Mouse (Mus musculus): ENCODE measurements around the gene Mrtfb.

The Mrtfb gene

DNA sequence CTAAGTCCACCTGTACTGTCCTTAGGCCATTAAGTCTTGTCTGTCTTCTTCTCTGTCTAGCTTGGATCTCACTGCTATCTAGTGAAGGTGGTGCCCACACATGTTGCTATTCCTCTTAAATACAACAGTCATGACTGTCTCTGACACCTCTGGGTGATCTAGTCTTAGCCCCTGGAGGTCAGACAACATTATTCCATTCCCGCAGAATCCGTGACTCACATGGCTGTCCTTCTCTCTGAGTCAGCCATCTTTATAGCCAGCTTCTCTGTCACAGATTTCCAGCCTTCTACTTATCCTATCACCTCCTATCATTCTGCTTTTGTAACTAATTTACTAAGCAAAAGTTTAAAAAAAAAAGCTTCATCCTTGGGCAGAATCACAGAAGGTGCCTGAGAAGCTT is 125.5 kb downstream of the Mrtfb start:
- no peak for DNase-seq (ENCODE audit: extremely low read depth, insufficient read length, low spot score)

- DNase-seq (ENCODE audit: extremely low read depth, insufficient read length, low spot score): no peak
Observed at GRCm38 (mm10) chr16:13387306-13387705, 131.0 kb downstream of the Mrtfb start.

DNA sequence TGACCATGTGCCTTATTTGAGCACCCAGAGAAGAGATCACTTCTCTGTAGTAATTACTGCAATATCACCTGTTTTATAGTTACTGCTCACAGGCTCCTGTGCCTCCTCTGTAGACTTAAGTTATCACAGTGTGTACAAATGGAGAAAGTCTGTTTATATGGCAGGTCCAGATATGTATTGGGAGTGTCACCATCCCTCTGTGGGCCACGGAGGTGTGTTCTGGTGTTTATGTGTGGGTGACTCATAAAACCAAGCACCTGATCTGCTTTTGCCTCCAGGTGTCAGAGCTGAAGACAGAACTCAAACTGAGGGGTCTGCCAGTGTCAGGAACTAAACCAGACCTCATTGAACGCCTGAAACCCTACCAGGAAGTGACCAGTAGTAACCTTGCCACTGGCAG is 144.1 kb downstream of the Mrtfb start:
- no peak for DNase-seq (ENCODE audit: extremely low read depth, insufficient read length, low spot score)

DNA sequence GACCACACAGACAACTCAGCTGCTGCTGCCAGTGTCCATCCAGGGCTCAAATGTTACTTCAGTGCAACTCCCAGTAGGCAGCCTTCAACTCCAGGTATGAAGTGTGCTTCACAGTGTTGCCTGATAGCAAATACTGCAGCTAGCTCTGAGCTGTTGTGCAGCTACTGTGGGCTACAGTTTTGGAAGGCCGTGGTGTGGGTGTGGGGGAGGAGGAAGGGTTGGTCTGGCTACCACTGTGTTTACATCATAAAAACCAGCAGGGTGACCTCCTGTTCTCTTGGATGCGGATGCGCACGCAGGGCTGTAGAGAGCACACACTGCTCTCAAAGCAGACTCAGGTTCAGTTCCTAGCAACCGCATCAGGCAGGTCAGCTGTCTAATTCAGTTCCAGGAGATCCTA is 145.3 kb downstream of the Mrtfb start:
- DNase-seq (ENCODE audit: extremely low read depth, insufficient read length, low spot score): no peak

DNA sequence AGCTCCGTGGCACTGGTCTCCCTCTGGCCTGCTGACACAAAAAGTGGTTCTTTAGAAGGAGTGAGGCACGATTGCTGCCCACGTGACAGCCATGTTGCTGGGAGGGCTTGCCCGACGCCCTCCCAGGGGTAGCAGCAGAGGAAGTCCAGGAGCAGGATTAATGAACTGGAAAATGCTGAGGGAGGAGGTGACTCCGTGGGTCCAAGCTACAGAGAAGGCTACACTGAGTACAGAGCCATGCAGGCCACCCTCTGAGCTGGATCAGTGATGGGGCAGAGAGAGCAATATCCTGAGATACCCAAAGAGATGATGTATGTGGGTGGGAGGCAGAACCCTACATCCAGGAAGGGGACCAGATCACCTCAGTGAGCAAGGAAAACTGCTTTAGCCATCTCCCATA is 148.4 kb downstream of the Mrtfb start:
- no peak for DNase-seq (ENCODE audit: extremely low read depth, insufficient read length, low spot score)

DNA sequence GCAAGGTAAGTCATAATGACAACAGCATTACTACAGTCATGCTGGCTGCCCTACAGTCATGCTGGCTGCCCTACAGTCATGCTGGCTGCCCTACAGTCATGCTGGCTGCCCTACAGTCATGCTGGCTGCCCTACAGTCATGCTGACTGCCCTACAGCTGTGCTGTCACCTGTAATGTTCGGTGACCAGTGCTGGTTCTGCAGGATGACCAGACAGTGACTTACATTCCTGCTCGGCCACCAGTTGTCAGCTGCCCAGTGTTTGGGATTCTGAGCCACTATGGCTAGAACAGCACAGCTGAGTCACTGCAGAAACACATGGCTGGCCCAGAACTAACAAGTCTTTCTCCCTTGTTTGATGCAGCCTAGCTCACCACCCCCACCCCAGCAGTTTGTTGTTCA is 149.1 kb downstream of the Mrtfb start:
- DNase-seq (ENCODE audit: extremely low read depth, insufficient read length, low spot score): no peak

- no peak for DNase-seq (ENCODE audit: extremely low read depth, insufficient read length, low spot score)
Observed at GRCm38 (mm10) chr16:13409530-13410163, 153.4 kb downstream of the Mrtfb start.

DNA sequence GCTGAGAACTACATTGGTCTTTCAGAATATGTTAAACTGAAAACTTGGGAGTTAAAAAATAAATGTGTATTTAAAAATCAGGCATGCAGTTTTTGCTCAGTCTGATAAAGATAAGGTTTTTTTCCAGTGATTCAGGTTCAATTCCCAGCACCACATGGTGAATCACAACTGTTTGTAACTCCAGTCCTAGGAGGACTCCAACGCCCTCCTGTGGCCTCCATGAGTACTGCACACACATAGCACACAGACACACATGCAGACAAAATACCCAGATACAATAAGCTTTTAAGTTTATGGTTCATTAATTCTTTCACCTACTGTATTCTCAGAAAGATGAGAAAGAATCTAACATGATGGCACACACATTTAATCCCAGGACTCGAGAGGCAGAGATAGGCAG is 154.5 kb downstream of the Mrtfb start:
- DNase-seq (ENCODE audit: extremely low read depth, insufficient read length, low spot score): no peak

DNA sequence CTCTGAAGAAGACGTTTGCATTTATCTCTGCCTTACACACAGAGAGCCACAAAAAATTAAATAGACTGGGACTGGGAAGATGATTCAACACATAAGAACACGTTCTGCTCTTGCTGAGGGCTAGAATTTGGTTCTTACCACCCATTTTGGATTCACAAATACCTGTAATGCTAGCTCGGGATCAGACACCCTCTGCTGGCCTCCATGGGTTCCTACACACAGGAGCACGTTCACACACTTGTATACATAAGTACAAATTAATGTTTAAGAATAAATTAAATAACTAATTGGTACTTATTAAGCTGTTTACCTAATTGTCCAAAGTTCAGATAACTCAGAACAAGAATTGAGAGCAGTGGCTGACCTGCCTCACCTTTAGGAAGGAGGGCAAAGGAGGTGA is 155.2 kb downstream of the Mrtfb start:
- no peak for DNase-seq (ENCODE audit: extremely low read depth, insufficient read length, low spot score)

GRCm38 (mm10) chr16:13414566-13414965 is 158.3 kb downstream of the Mrtfb start:
- peak; percentile 62 for DNase-seq (ENCODE audit: extremely low read depth, insufficient read length, low spot score)

DNA sequence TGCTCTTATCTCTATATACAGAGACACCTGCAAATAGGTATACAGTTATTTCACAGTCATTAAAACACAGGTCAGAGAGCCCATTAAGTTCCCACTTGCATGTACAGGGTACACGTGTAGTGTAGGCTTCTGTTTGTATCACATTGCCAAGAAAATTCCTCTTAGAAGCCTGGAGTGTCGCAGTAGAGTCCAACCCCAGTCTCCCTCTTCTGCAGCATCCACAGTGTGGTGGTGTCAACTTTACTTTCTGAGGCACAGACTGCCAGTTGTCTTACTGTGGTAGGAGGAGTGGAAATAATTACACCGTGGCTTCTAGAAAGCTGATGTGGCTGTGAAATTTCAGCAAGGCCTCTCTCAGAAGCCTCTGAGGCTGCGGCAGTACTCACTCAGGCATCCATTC is 158.7 kb downstream of the Mrtfb start:
- DNase-seq (ENCODE audit: extremely low read depth, insufficient read length, low spot score): no peak

DNA sequence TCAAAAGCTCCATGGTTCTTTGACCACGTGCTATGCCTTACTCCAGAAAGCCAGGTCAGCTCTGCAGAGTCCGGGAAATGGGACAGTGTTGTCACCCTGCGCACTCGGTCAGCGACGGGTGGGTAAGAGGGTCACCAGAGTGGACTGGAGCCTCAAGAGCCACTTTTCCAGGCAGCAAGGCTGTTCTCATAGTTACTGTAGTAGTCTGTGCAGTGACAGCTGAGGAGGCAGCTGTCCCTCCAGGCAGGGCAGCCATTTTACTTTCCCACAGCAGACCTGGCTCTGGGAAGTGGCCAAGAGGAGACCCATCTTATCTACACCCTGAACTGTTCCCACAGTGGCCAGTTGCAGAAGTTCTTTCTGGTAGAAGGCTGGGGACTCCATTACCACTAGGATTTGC is 159.2 kb downstream of the Mrtfb start:
- DNase-seq (ENCODE audit: extremely low read depth, insufficient read length, low spot score): no peak

GRCm38 (mm10) chr16:13416465-13416864 is 160.2 kb downstream of the Mrtfb start:
- no peak for DNase-seq (ENCODE audit: extremely low read depth, insufficient read length, low spot score)

GRCm38 (mm10) chr16:13417904-13418303 is 161.6 kb downstream of the Mrtfb start:
- no peak for DNase-seq (ENCODE audit: extremely low read depth, insufficient read length, low spot score)

DNA sequence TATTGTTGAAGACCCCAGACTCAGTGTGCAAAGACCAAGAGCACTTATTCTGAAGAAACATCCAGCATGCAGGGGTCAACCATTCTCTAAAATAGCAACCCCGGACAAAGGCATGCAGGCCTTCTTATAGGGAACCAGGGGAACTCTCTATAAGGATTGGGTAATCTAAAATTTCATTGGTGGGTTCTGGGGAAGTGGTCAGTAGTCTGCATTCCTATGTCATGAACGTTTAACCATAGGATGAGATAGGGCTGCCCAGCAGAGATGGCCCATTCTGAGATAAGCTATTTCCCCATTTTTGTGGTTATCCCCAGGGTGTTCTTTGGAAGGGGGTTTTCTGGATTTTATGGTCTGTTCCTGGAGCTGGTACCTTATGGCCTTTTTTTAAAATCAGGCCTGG is 163.5 kb downstream of the Mrtfb start:
- no peak for DNase-seq (ENCODE audit: extremely low read depth, insufficient read length, low spot score)

DNA sequence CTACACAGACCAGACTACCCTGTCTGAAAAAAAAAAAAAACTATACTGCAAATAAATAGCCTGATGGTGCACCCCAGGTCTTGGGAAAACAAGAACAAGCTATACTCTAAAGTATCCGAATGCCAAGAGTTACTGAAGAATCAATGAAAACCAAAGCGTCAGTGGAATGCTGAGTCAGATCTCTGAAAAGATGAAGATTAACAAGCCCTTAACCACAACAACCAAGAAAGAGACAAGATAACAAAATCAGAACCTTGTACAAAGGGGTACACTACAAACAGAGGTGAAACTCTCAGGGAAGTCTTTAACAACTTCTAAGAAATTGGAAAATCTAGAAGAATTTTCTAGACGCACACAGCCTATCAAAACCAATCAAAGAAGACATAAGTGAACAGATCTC is 166.2 kb downstream of the Mrtfb start:
- DNase-seq (ENCODE audit: extremely low read depth, insufficient read length, low spot score): no peak

DNA sequence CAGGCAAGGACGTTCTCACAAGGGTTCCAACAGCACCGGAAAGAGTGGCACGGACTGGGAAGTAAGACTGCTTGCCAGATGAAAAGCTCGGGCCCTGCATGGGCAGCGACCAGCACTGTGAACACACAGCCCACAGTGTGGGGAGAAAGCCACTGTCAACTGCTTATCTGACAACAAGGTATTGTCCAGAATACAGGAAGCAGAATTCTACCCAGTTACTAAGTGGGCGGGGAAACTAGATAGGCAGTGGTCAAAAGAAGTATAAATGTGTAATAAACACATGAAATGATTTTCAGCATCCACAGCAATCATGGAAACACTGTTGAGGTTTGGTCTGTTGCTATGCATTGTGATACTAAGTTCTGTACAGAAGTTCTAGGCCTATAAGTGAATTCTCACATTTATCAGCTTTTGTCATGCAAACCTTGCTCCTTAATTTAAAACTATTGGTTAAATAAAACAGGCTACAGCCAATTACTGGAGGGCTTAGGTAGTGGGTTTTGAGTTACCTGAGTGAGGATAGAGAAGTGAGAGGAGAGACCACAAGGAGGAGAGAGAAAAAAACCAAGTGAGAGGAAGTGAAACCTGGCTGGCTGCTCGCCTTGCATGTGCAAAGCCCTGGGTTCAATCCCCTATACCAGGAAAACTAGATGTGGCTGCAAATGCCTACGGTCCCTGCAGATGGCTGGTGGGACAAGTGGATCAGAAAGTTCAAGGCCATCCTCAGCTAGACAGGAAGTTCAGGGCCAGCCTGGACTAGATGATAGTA is 167.5 kb downstream of the Mrtfb start:
- no peak for DNase-seq (ENCODE audit: extremely low read depth, insufficient read length, low spot score)

- DNase-seq (ENCODE audit: extremely low read depth, insufficient read length, low spot score): no peak
Observed at GRCm38 (mm10) chr16:13425804-13426203, 169.5 kb downstream of the Mrtfb start.

GRCm38 (mm10) chr16:13426831-13427589 is 170.7 kb downstream of the Mrtfb start:
- DNase-seq (ENCODE audit: extremely low read depth, insufficient read length, low spot score): no peak

GRCm38 (mm10) chr16:13428077-13428476 is 171.8 kb downstream of the Mrtfb start:
- DNase-seq (ENCODE audit: extremely low read depth, insufficient read length, low spot score): no peak

DNA sequence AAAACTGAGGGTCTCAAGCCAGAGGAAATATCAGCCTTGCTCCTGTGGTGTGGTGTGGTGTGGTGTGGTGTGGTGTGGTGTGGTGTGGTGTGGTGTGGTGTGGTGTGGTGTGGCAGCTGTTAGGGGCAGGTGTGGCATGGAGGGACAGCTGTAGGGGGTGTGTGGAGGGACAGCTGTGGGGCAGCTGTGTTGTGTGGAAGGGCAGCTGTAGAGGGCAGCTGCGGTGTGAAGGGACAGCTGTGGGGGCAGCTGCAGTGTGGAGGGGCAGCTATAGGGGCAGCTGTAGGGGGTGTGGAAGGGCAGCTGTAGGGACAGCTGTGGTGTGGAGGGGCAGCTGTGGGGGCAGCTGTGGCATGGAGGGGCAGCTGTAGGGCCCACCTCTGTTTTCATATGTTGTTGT is 172.5 kb downstream of the Mrtfb start:
- DNase-seq (ENCODE audit: extremely low read depth, insufficient read length, low spot score): no peak
